Mouse (Mus musculus) G1E (cell line): ENCODE data around the gene Rbms1. TPM values are rescaled to one million over a fixed set of nuclear protein-coding genes. Genes with fewer than 3 reads are reported as not detected.

Experiments
- ATAC-seq: 2 replicates; pipeline ENCODE4 v1.8.0; 2016; ENCODE audit warnings: mild to moderate bottlenecking; ENCODE audit not compliant: insufficient number of reproducible peaks, poor library complexity, low FRiP score, severe bottlenecking; ENCODE audit errors: extremely low read depth
- DNase-seq: peaks from one replicate; pipeline ENCODE4 v3.0.0; 2012; ENCODE audit warnings: low spot score
- H3K27me3 ChIP-seq: 2 replicates; pipeline ENCODE4 v1.6.1; 2012; ENCODE audit warnings: mild to moderate bottlenecking, low read length, inconsistent platforms; ENCODE audit not compliant: insufficient read depth
- H3K36me3 ChIP-seq: replicated peaks from 2 replicates; pipeline ENCODE3; 2012; ENCODE audit warnings: mild to moderate bottlenecking, inconsistent platforms
- H3K4me1 ChIP-seq: 2 replicates; pipeline ENCODE4 v1.6.1; 2012; ENCODE audit warnings: low read depth, low read length, inconsistent platforms, mixed read lengths; ENCODE audit not compliant: insufficient read depth
- H3K4me3 ChIP-seq: 2 replicates; pipeline ENCODE4 v1.5.1; 2012; ENCODE audit warnings: low read depth, mild to moderate bottlenecking, inconsistent platforms, low read length, moderate library complexity, mixed read lengths
- H3K9me3 ChIP-seq: replicated peaks from 2 replicates; pipeline ENCODE4 v1.6.1; 2012; ENCODE audit warnings: inconsistent platforms
- CTCF ChIP-seq: IDR thresholded peaks from 2 replicates; pipeline ENCODE4 v1.5.1; 2012; ENCODE audit warnings: low read depth, low read length, inconsistent platforms, mixed read lengths
- GATA1 ChIP-seq: IDR thresholded peaks from 2 replicates; pipeline ENCODE4 v1.6.1; 2012; ENCODE audit warnings: borderline replicate concordance, low read length, inconsistent platforms, mixed read lengths
- GATA2 ChIP-seq: IDR thresholded peaks from 2 replicates; pipeline ENCODE4 v1.6.1; 2012; ENCODE audit warnings: low read depth, low read length, inconsistent platforms, borderline replicate concordance
- POLR2AphosphoS5 ChIP-seq: IDR thresholded peaks from 2 replicates; pipeline ENCODE4 v1.6.1; 2012; ENCODE audit warnings: low read depth, low read length, inconsistent platforms; ENCODE audit not compliant: insufficient replicate concordance
- TAL1 ChIP-seq: conservative IDR thresholded peaks from 2 replicates; pipeline ENCODE4 v1.6.1; 2012; ENCODE audit warnings: low read depth, low read length, inconsistent platforms, mixed read lengths
- polyA plus RNA-seq: library from polyadenylated mRNA; stranded (reverse); fragments of >175 nt; gene quantifications from 2 replicates; pipeline ENCODE4 v1.2.3, GENCODE M21; 2012
- total RNA-seq, 2 experiments: library from RNA; stranded (forward) in 1 of 2; stranded (reverse) in 1 of 2; fragments of 200-1000 nt in 1 of 2; fragments of >200 nt in 1 of 2; fragmentation: Nextera tagmentation in 1 of 2; gene quantifications; 2 replicates each; pipeline ENCODE4 v1.2.3; 2014 to 2017

Gene Rbms1
- total and polyA plus RNA-seq, 3 experiments: 61.7 to 109 (median 99.6) TPM

DNA sequence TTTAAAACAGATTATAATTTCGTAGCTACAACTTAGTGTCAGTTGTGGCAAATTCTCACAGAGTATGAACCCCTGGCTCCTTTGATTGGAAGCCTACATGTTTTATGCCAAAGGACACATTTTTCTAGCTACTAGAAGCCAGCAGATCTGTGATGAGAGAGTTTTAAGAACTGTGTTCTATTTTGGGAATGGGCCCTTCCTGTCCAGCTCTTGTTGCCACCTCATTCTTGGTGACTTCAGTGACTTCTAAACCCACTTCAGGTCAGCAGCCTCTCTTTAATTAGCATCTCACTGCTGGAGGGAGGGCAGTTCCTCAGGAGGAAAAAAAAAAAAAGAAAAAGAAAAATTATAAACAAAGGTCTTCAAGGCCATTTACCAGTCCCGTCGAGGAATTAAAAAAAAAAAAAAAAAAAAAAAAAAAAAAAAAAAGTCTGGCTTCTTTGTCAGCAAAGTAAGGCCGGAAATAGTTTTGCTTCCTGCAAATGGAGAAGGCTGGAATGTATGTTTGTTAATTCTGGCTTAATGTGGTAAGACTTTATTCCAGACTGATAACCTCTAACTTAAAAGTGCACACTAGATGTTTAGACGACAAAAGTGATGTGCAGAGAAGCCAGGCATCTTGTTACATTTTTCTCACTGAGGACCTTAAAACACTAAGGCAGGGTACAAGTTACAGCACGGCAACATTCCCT lies 60.4 kb downstream of the Rbms1 start:
- Histone ChIP-seq H3K4me1 (peaks cover 25% of the 10 kb centered on the region), H3K4me3 (no peak overlapping the region), H3K27me3 (no peaks in the 10 kb centered on the region; the same call in 1 of the 2 replicates), H3K36me3 (no peaks in the 10 kb centered on the region), H3K9me3 (no peaks in the 10 kb centered on the region)
- ATAC-seq: no peak
- TF ChIP-seq POLR2AphosphoS5: no peak
- TF ChIP-seq GATA1: no peak
- TF ChIP-seq GATA2: no peak
- no peak for TF ChIP-seq TAL1
- no peak for TF ChIP-seq CTCF
- no peak for DNase-seq

DNA sequence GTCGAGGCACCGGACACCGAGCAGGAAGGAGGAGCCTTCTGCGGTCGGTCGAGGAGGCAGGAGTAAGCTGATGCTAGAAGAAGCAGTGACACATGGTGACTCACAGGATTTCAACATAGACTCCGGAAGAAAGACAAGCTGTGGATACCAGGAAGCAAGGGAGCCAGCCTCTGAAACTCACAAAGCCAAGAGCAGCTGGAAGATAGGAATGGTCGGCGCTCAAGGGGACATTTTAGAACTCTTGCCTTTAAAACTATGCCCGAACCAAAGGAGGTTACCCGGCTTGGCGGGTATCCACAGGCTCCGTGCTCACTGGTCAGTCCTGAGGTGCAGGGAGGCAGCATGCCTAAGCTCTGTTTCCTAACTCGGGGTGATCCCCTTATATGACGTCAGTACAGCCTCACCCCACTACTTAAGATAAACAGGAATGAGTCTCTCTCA lies 61.5 kb downstream of the Rbms1 start:
- no peak for DNase-seq
- H3K4me3 ChIP-seq: no peak overlapping the region
- ATAC-seq: no peak

DNA sequence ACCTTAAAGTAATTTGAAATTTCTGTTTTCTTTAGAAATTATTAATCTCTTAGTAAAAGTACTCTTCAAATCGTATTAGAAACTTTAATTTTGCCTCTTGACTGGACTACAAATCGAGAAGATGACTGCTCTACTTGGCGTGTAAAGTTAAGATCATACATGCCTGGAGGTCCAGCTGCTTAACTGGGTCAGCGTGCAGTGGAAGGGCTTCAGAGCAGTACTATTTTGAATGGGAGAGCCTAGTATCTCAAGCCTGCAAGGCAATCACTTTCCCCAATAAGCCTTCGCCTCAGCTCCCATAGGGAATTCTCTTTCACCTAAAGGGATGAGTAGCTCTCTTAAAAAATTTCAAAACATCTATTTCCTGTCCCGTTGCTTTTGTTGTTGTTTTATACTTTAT lies 62.0 kb downstream of the Rbms1 start:
- Histone ChIP-seq H3K9me3 (no peaks in the 10 kb centered on the region), H3K27me3 (no peaks in the 10 kb centered on the region; the same call in 1 of the 2 replicates), H3K4me1 (peaks cover 12% of the 10 kb centered on the region), H3K4me3 (no peak overlapping the region), H3K36me3 (no peaks in the 10 kb centered on the region)
- TF ChIP-seq GATA2 (no peak), POLR2AphosphoS5 (no peak), GATA1 (no peak), CTCF (no peak), TAL1 (no peak)
- DNase-seq (no peak), ATAC-seq (no peak)

More for the DNA sequence above, 61.5 kb downstream of the Rbms1 start:
- Histone ChIP-seq H3K27me3 (no peaks in the 10 kb centered on the region; the same call in 1 of the 2 replicates), H3K9me3 (no peaks in the 10 kb centered on the region), H3K4me1 (peaks cover 15% of the 10 kb centered on the region), H3K36me3 (no peaks in the 10 kb centered on the region)
- TF ChIP-seq GATA2 (no peak), CTCF (no peak), GATA1 (no peak), POLR2AphosphoS5 (no peak), TAL1 (no peak)

DNA sequence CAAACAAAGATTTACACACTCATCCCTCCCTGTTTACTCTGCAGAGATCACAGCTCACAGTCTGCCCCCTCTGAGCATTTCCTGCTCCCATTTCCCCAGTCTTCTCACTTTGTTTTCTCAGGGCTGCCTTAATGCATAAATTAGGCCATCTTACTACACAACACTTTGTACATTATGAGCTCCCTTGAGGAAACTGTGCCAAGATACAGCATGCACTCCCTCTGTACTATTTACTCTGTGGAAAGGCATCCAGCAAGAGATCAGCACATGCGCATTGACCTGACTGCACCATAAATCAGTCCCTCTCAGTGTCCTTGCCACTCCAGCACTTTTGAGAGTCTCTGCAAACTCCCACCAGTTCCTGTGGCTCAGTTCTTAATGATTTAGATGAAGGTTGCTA lies 70.0 kb downstream of the Rbms1 start:
- no peak for ATAC-seq
- H3K36me3 ChIP-seq: no peaks in the 10 kb centered on the region
- H3K9me3 ChIP-seq: no peaks in the 10 kb centered on the region
- no peaks in the 10 kb centered on the region; the same call in 1 of the 2 replicates for H3K4me1 ChIP-seq
- H3K27me3 ChIP-seq: no peaks in the 10 kb centered on the region
- TF ChIP-seq TAL1 (no peak), POLR2AphosphoS5 (no peak), GATA2 (no peak), CTCF (no peak), GATA1 (no peak)
- H3K4me3 ChIP-seq: no peak overlapping the region
- DNase-seq: no peak

DNA sequence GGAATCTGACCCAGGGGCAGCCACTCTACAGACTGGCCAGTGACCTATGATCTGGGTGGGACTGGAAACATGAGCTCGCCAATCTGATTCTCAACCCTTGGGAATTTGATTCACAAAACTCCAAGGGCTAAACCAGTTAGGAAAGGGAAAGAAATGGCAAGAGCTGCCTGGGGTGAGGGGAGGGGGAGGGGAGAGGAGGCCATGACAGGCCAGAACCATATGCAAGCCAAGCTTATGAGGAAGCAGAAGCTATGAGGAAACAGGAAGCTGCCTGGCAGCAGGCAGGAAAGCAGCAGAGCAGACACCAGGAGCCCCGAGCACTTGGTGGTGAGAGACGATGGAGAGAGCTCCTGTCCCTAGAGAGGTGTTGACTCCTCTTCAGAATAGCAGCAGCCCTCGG lies 79.1 kb downstream of the Rbms1 start:
- Histone ChIP-seq H3K4me1 (peaks cover 38% of the 10 kb centered on the region), H3K9me3 (no peaks in the 10 kb centered on the region), H3K27me3 (no peaks in the 10 kb centered on the region), H3K4me3 (no peak overlapping the region), H3K36me3 (peaks cover under 1% of the 10 kb centered on the region)
- DNase-seq (no peak), ATAC-seq (no peak)
- no peak for TF ChIP-seq GATA2
- TF ChIP-seq CTCF: no peak
- no peak for TF ChIP-seq GATA1
- no peak for TF ChIP-seq POLR2AphosphoS5
- no peak for TF ChIP-seq TAL1

DNA sequence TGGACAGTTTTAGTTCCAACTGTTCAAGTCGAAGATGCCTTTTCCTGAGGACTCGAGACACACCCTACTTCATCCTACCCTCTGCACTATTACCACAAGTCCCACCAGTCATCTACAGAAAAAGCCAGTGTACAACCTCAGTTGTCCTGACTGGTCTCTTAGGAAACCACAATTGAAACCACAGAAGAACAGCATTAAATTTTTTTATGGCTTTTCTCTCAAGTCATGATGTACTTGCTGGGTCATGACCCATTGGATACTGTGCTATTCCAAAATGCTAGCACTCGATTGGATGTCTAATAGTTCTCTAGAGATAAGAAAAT lies 80.0 kb downstream of the Rbms1 start:
- ATAC-seq: peak; percentile 36; the same call in 1 of the 2 replicates
- H3K9me3 ChIP-seq: no peaks in the 10 kb centered on the region
- peaks cover 10% of the 10 kb centered on the region for H3K36me3 ChIP-seq
- DNase-seq: no peak
- no peaks in the 10 kb centered on the region for H3K27me3 ChIP-seq
- TF ChIP-seq POLR2AphosphoS5: no peak
- TF ChIP-seq GATA2: no peak
- TF ChIP-seq CTCF: no peak
- TF ChIP-seq GATA1: no peak
- no peak for TF ChIP-seq TAL1
- no peak overlapping the region for H3K4me3 ChIP-seq
- peaks cover 47% of the 10 kb centered on the region for H3K4me1 ChIP-seq
